Mouse (Mus musculus) layer of hippocampus, adult 11-12 months (tissue): ENCODE measurements around the gene Fam192a.

Source experiments
- DNase-seq: peaks from one replicate; pipeline ENCODE4 v3.0.0; 2022; ENCODE audit warnings: low spot score

The Fam192a gene

DNA sequence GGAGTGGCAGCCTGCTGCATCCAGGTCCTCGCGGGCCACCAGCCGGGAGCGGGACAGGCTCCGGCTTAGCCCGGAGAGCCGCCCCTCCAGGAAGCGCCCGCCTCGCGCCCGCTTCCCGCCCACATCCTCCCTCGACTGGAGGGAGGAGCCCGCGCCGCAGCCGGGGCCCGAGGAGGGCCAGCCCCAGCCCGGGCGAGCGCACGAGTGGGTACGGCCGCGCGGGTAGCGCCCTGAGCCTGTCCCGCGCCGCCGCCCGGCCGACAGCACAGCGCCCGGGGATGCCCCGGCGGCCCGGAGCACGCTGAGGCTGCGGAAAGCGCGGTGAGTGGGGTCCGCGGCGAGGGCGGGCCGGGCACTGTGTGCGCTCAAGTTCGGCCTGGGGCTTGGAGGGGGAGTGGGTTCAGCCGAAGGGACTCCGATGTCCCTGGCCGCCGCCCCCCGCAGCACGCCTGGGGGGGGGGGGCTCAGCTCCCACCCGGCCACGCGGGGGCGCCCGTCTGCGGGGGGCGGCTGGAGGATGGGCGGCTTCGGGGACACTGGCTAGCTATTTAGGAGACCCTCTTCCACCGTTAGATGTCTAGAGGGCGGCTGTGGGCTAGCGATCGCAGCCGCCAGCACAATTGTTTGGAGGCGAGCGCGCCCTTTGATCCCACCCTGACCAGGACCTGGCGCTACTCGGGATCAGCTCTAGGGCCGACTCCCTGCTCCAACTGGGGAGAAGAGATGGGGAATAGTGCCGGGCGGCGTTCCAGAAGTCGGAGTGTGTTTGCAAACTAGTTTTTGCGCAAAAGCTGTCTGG lies 68.7 kb downstream of the Fam192a start, which contains the start of gene Cpne2:
Gene Cpne2 (plus strand): TSS at position 118 of the 799 bp plus-strand sequence.
- peak; percentile 30 for DNase-seq

DNA sequence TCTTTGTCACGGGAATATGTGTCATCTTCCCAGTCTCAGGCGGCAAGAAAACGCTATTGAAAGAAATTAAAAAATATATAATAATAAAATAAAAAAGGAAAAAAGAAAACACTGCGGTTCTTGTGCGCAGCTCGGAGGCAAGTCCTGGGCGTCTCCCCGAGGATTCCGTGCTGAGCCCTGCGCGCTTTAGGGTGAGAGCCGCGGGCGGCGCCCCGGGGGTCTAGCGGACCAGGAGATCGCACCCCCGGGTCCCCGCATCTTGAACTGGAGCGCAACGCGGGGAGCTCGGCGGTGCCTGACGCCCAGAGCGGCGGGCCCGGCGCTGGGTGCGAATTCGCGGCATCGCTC lies 69.3 kb downstream of the Fam192a start:
- DNase-seq: no peak

DNA sequence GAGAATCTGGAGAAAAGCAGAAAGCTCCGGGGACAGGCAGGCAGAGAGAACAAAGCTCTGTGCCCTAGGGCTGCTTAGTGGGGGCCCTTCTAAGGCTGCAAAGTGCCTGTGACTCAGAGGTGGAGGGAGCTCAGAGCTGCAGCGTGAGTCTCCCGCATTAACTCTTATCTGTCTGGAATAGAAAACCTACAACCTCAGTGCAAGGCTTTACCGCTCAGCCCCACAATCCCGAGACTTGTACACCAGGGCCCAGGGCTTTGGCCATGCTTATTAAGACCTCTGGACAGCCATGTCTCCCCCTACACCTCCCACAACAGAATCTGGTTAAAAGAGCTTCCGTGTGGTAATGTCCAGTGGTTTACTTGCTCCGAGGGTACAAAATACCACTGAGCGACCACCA lies 69.8 kb downstream of the Fam192a start:
- DNase-seq: no peak

DNA sequence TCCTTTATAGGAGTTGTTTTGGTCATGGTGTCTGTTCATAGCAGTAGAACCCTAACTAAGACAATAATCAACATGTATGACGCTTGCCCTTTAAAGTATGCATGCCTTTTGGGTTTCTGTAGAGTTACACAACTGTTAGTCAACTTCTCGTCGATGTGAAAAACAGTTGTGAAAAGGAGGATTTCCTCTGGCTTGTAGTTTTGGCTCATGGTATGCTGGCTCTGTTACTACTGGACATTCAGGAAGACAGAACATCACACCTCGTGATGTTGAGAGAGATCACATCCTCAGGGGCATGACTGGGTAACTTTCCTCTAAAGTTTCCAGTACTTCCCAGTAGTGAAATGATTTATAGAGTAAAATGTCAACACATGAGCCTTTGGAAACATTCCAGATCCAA lies 71.2 kb downstream of the Fam192a start:
- no peak for DNase-seq

DNA sequence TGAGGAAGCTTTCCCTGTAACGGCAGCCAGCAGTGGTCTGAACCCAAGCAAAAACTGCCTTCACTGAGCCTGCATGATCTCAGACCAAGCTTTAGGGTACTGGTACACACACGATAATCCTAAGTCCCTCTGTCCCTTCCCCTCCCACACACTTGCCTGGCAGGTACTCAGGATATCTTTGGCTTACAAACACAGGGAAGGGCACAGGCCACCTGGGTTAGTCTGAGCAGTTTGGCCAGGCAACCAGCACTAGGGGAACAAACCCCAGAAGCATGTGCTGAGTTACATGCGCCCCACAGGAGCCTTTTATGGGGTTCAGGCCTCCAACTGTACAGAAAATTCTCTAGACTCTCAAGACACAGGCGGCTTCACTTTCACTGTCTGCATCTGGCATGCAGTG lies 71.9 kb downstream of the Fam192a start:
- no peak for DNase-seq

DNA sequence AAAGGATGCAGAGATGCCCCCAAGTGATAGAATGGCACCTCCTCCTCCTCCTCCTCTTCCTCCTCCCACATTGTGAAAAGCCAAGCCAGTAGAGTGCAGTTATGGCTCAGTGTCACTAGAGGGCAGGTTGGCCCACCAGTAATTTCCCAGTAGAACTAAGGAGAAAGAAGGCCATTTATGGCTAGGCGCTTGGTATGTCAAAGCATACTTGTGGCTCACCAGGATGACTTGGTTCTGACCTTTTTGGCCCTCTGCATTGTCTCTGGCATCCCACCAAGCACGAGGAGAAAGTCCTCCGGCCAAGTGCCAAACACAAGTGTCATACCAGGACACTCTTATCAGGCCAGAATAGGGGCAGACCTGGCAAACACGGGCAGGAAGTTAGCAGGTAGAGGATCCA lies 73.6 kb downstream of the Fam192a start:
- peak; percentile 56 for DNase-seq

DNA sequence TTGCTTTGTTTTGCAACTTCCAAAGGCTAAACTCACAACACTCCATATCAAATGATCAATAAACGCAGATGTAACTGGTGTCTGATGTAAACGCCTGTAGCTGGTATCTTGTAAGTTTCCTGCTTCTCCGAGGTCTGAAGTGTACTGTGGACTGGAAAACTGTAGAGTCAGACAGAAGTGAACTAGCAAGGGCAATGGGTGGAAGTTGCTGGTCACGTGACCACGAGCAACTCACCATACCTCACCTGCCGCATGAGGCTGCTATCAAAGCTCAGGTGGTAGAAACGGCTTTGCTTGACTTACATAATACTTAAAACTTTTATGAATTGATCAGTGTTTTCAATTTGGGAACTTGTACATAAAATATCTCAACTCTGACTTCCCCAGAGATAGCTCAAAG lies 74.6 kb downstream of the Fam192a start:
- no peak for DNase-seq

DNA sequence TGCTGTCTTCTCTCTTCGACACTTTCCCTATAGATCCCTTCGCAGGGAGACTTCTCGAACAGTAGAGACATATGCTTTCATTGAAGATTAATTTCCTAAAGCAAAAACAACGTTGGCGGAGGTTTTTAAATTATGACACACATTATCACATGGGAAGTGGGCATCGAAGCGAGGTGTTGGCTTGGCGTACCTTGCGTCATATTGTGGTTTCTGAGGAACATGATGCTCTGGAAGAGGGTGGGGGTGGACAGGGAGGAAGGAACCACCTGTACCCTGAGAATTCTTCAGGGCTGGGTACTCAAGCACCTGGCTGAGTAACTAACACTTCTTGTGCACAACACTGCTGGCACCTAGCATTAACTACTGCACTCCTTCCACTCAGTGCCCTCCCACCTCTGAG lies 77.2 kb downstream of the Fam192a start:
- no peak for DNase-seq
